Mouse (Mus musculus): ENCODE results near the gene Zbtb18.

Zbtb18 gene

DNA sequence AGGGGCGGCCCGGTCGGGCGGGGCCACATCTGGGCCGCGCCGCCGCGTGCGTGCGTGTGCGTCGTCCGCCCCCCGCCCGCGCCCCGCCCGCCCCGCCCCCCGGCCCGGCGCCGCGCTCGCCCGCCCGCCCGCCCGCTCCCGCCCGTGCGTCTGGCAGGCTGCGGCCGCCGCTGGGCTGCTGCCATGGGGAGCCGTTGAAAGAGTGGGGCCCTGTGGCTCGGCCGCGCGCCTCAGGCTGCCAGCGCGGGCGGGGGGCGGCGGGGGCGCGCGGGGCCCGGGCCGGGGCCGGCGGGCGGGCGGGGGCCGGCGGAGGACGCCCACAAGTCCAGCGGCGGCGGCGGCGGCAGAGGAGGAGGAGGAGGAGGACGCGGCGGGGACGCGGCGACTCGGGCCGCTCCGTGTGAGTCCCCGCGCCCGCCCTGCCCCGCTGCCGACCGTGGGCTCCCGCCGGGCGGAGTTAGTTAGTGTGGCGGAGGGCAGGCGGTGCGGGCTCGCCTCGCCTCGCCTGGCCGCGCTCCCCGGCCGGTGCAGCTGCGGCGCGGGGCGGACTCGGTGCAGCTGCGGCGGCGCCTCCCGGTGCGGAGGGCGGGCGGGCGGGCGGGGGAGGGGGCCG lies at the start of gene Zbtb18:
Gene Zbtb18 (plus strand): TSS at position 156 of the 613 bp plus-strand sequence.
- peak; percentile 32 to 39 for DNase-seq (ENCODE audit: low spot score in 2 of 2)

DNA sequence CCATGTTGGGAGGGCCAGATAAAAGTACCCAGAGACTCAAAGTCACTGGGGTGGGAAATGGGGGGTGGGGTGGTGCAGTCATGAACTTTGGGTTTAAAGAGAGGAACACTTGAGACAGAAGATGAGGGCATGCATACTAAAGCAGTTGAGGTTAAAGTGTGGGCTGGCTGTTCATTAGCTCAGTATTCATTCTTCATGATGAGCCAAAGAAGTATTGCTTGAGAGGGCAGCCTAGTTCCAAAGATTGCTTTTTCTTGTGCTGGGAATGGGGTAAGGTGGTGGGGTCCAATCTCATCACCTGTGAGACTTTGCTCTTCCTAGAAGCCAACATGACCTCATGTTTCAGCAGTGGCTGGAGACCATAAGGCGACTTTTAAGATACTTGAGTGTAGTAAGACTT lies 44.7 kb upstream of the Zbtb18 start:
- no peak for DNase-seq (ENCODE audit: low spot score in 2 of 2)

- DNase-seq (ENCODE audit: low spot score in 2 of 2) = no peak
Measured at GRCm38 (mm10) chr1:177405170-177405569, 37.0 kb upstream of the Zbtb18 start.

- DNase-seq (ENCODE audit: low spot score in 2 of 2) = peak; percentile 63 to 76
Measured at GRCm38 (mm10) chr1:177408690-177409089, 33.5 kb upstream of the Zbtb18 start.

DNA sequence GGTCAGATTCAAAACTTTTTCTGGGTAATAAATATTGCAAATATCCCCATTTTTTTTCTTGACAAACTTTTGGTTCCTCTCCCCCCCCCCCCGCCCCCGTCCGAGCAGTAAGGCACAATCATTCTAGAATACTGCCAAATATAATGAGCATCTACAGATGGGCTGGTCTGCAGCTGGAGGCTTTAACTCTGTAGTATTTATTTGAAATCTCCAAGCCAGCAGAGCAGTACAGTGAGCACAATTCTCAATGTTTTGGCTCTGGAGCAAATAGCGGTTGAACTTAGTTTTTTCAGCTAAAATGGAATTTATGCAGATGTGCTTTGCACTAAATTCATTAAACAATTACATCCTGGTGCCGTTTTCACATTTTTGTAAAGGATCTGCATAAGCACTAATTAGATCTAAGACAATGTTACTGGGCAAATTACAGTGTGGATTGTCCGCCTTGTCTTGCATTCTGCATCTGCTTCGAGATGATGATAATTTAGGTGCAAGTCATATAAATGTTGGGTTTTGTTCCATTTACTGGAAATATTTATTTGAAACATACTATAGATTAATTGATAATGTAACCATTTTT lies 31.3 kb upstream of the Zbtb18 start:
- no peak for DNase-seq (ENCODE audit: low spot score in 2 of 2)

- DNase-seq (ENCODE audit: low spot score in 2 of 2) = no peak
Measured at GRCm38 (mm10) chr1:177411359-177412358, 30.5 kb upstream of the Zbtb18 start.

GRCm38 (mm10) chr1:177419331-177419730 lies 22.8 kb upstream of the Zbtb18 start:
- no peak for DNase-seq (ENCODE audit: low spot score in 2 of 2)

GRCm38 (mm10) chr1:177420126-177420525 lies 22.0 kb upstream of the Zbtb18 start:
- no peak for DNase-seq (ENCODE audit: low spot score in 2 of 2)

- peak; percentile 73 to 74 for DNase-seq (ENCODE audit: low spot score in 2 of 2)
Measured at GRCm38 (mm10) chr1:177427862-177428261, 14.3 kb upstream of the Zbtb18 start.

GRCm38 (mm10) chr1:177428338-177428737 lies 13.8 kb upstream of the Zbtb18 start:
- peak; percentile 43 to 52 for DNase-seq (ENCODE audit: low spot score in 2 of 2)

- no peak for DNase-seq (ENCODE audit: low spot score in 2 of 2)
Measured at GRCm38 (mm10) chr1:177429067-177429466, 13.1 kb upstream of the Zbtb18 start.

- no peak for DNase-seq (ENCODE audit: low spot score in 2 of 2)
Measured at GRCm38 (mm10) chr1:177440411-177440810, 1.7 kb upstream of the Zbtb18 start.

DNA sequence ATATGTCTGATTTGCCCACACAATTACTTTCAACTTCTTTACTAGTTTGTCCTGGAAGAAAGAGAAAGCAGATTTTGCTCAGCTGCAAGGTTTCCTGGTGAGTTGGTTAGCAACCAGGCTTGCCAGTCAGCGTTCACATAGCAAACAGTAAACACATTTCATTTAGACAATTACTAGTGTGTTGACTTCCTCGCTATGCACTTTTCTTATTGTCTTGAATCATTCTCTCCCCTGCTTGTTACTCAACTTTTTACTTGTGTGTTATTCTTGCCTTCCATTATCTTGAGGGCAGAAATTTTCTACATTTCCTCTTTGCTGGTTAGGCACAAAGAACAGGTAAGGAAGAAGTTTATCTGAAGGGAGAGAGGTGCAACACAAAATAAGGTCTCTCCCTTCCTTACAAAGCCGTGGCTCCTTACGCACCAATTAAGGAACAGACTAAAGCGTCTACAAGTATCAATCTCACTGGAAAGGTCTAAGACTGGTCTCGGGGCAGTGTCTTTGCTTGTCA lies 1.1 kb upstream of the Zbtb18 start:
- no peak for DNase-seq (ENCODE audit: low spot score in 2 of 2)

- peak; percentile 98 to 99 for DNase-seq (ENCODE audit: low spot score in 2 of 2)
Measured at GRCm38 (mm10) chr1:177441492-177442195, 507 bp upstream of the Zbtb18 start.

- peak; percentile 81 to 84 for DNase-seq (ENCODE audit: low spot score in 2 of 2)
Measured at GRCm38 (mm10) chr1:177442821-177443723, 921 bp downstream of the Zbtb18 start.

GRCm38 (mm10) chr1:177443724-177444482 lies 1.8 kb downstream of the Zbtb18 start:
- DNase-seq (ENCODE audit: low spot score in 2 of 2) = no peak

- no peak for DNase-seq (ENCODE audit: low spot score in 2 of 2)
Measured at GRCm38 (mm10) chr1:177444483-177444810, 2.3 kb downstream of the Zbtb18 start.

- no peak for DNase-seq (ENCODE audit: low spot score in 2 of 2)
Measured at GRCm38 (mm10) chr1:177444941-177445340, 2.8 kb downstream of the Zbtb18 start.

- DNase-seq (ENCODE audit: low spot score in 2 of 2) = no peak
Measured at GRCm38 (mm10) chr1:177445461-177446130, 3.4 kb downstream of the Zbtb18 start.

Data from spleen, postnatal 36 days (tissue).